Mouse (Mus musculus) urinary bladder, postnatal 10 days (tissue): Measurements from ENCODE around the gene Map3k10.
"Not testable (repeated sequence)": the region's sequence is repeated elsewhere in the genome, so short reads cannot be mapped to it uniquely, and the experiment has no call there.

Experiments used
- DNase-seq: peaks from one replicate; pipeline ENCODE4 v3.0.0; 2022; ENCODE audit warnings: low spot score

Gene Map3k10

DNA sequence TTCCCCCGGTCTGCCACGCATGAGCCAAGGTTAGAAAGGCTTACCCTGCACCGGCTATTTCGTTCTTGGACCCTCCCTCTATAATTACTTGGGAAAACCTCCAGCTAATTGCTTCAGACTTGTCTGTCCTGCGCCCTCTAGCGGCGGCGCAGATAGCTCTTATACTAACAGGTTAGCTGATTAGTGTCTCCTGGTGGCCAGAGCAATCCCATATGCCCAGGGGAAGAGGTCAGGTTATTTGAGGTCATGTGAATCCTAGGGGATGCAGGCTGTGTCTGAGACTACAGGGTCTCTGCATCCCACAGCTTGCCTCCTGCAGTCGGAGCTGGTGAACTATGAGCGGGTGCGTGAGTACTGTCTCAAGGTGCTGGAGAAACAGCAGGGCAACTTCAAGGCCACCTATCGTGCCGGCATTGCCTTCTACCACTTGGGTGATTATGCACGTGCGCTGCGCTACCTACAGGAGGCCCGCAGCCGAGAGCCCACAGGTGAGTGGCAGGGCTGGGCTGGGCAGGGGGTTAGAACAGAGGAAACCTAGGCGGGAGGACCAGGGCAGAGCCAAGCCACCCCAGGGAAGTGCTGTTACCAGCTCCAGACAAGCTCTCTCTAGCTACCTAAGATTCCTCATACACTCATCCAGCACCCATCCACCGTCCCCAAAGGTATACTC is 19.7 kb downstream of the Map3k10 start:
- DNase-seq = no peak

DNA sequence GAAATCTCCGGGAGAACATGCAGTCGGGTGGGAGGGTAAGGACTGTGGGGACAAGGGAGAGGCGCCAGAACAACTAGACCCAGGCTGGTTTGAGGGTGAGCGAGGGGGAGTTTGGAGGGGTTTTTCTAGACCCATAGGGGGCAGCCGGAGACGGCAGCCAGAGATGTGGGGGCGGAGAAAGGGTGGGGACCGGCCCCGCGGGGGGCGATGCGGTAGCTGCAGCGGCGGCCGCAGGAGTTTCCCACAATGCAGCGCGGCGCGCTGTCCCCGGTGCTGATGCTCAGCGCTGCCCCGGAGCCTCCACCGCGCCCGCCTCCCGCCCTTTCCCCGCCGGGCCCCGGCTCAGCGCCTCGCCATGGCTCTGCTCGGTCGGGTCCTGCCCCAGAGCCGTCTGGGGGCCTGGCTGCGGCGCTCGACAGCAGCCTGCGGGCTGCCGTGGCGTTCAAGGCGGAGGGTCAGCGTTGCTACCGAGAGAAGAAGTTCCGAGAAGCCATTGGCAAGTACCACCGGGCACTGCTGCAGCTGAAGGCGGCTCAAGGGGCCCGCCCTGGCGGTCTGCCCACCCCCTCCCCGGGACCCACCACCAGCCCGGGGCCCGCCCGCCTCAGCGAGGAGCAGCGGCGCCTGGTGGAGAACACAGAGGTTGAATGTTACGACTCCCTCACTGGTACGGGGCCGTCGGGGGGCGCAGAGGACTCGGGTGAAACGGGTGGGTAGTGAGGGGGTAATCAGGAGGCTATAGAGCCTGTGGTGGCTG is 20.5 kb downstream of the Map3k10 start, which contains the start of gene Ttc9b:
Gene Ttc9b (plus strand): TSS at position 235 of the 757 bp plus-strand sequence.
- DNase-seq = no peak

DNA sequence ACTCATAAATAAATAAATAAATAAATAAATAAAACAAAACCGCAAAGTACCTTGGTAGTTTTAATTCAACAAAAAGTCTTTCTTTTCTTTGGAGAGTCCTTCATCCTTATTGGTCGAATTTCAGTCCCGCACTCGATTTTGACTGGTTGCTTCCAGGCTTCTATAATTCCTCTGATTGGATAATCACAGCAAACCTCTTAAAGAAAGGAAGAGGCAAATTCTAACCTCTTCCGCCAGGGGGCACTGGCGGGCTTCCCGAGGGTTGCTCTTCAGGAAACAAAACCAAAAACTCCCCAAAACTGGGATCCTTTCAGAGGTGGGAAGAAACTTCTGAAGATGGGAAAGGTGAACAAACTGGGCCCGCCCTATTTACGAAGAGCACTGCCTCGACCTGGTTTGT is 23.4 kb downstream of the Map3k10 start:
- no peak for DNase-seq

DNA sequence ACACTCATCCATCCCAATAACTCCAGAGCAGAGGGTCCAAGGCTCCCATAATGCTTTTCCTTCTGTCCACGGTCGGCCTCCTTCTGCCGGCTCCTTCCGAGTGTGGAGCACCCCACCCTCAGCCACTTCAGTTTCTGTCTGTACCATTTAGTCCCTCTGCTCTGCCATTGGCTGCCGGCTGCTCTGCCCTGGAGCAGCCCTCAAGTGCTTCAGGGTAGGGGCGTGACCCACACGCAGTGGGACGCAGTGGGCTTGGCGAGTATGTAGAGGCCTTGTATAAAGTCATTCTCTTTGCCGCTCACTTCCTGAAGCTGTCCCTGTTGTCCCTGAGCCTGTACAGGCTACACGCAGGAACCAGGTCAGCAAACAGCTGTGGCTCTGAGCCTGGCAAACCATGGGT is 24.7 kb downstream of the Map3k10 start:
- DNase-seq = no peak

DNA sequence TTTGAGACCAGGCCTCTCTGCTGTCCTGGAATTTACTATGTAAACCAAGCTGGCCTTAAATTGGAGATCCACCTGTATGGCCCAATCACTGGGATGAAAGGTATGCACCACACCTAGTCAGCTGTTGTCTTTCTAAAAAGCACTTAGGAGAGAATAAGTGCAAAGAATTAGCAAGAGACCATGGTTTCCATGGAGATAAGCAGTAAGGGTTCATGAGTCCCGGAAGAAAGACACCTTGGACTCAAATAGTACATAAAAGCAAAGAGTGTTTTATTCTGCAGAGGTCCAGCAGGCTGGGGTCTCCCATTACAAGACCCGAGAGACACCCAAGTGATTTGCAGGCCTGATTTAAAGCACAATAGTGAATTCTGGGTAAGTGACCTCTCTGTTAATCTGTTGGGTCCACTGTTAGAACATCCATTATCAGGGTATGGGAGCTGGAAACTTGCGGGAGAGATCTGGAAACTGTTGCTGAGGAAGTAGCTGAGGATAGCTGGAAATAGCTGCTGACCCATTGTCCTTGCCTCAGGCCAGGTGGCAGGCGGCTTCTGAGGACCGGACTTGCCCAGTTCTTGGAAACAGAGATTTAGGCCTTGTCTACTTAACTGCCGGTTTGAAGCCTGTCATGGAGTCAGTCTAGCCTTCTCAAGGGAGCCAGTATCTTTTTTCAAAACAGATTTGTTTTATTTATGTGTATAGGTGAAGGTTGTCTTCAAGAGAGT is 27.0 kb downstream of the Map3k10 start:
- no peak for DNase-seq

DNA sequence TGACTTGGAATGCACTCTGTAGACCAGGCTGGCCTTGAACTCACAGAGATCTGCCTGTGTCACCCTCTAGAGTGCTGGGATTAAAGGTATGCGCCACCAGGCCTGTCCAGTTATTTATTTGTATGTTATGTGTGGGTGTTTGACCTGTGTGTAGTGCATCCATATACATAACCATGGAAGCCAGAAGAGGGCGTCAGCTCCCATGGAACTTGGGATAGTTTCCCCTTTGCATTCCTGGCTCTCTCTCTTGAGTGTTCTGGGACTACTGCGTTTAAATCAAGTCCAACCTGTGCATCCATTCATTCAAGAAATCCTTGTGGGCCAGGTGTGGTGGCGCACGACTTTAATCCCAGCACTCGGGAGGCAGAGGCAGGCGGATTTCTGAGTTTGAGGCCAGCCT is 27.9 kb downstream of the Map3k10 start:
- DNase-seq = no peak

DNA sequence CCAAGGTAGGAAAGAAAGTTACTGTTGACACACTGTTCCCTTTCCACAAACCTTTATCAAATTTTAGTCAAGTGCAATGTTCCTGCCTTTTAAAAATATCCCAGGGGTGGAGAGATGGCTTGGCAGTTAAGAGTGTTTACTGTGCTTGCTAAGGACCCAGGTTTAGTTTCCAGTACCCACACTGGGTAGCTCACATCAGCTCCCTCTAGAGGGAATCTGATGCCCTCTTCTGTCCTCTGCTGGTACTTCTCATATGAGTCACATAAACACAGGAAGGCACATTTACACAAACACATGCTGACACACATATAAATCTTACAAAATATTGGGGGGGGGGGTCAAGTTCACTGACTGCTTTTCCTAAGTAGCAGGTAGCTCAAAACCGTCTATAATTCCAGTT is 29.9 kb downstream of the Map3k10 start:
- DNase-seq = no peak

DNA sequence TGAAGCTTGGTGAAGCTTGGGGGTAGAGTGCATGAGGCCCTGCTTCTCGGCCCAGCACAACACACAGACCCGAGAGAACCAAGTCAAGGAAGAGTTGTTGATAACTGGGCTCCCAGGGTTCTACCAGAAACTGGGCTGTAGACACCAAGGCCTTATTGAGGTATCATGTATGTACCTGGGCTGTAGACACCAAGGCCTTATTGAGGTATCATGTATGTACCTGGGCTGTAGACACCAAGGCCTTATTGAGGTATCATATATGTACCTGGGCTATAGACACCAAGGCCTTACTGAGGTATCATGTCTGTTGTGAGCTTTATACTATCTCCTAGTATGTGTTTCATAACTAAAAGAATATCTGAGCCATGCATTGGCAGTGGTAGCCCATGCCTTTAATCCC is 39.3 kb downstream of the Map3k10 start:
- DNase-seq = not testable (repeated sequence)

DNA sequence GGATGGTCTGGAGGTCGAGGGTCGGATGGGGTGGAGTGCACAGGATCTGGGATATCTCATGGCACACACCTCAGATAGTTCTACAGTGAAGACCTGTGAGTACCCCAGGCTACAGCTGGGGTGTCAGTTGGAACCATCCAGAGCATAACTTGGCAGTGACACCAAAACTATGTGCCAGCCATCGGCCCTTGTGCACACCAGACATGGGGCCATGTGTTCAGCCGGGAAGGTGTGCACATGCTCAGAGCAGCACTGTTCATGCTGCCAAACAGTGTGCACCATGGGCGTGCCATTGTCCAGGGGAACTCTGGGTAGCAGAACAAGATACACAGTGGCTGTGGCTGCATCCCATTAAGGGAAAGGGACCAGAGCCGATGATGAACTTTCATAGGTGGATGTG is 39.7 kb downstream of the Map3k10 start:
- no peak for DNase-seq

DNA sequence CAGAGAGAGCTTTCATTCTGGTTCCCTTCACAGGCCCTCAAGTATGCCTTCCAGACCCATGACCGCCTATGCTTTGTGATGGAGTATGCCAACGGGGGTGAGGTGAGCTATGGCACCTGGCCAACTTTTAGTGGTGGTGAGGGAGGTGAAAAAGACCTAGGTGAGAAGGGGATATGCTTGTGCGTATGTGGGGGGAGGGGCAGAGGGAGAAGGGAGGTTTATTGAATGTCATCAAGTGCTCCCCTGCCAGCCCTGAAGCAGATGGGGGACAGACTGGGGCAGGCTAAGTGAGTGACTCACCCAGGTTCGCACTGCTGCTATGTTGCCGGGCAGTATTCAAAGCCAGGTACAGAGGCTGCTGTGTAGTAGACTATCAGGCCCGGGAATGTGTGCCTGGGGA is 41.2 kb downstream of the Map3k10 start:
- no peak for DNase-seq

DNA sequence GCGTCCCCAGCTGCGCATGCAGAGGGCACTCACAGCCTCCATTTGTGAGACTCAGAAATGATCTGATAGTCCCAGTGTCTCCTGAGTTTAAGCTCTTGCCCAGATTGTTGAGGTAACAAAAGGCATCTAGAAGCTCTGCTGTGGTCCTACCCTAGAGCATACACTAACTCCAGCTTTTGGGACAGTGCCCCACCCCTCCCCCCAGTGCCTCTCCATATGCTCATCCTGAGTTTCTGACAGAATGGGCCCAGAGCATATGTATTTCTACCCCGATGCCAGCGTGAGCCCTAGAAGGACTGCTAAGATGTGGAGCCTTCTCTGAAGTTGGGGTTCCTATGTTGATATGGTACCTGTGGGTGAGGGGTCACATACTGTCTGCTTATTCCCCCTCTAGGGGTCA is 43.0 kb downstream of the Map3k10 start:
- no peak for DNase-seq

DNA sequence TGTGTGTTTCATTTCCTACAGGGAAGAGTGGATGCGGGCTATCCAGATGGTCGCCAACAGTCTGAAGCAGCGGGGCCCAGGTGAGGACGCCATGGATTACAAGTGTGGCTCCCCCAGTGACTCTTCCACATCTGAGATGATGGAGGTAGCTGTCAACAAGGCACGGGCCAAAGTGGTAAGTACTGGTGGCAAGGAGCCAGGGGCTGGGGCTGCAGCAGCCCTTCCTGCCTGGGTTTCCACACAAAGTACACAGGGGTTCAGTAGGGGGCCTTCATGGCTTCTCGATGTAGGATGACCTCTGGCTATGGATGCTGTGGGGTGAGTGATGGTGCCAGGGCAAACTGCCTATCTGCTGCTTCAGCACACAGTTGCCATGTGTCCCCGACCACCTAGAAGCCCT is 45.6 kb downstream of the Map3k10 start:
- not testable (repeated sequence) for DNase-seq

DNA sequence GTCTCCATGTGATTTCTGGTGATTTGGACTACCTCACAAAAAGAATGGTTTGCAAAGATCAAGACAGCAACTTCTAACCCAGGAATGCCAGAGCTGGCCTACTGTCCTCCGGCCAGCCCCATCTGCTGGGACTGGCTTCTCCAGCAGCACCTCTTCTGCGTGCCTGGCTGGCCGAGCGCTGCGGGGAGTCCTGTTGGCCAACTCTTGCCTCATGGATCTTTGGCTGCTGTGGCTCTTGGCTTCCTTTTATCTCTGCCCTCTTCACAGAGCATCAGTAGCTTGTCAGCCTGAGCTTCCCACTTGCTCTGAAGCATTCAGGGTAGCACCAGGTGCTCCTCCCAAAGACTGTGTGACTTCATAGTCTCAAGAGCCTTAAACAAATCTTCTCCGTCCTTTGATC is 46.2 kb downstream of the Map3k10 start:
- DNase-seq = no peak

DNA sequence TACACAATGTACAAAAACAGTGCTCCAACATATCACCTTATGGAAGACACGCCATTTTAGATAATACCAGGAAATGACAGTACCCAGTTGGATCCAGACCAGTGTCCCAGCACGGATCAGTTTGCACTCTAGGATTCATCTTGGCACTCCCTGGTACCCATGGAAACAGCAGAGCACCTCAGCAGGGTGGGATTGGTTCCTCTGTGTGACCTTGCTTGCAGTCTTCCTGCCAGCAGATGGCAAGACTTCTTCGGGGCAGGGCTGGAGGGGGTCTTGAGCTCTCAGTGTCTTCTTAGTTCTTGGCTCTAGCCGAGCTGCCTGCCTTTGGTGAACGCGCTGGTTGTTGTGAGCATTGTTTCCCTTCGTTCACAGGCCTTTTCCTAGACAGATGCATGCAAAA is 46.7 kb downstream of the Map3k10 start:
- DNase-seq = no peak

DNA sequence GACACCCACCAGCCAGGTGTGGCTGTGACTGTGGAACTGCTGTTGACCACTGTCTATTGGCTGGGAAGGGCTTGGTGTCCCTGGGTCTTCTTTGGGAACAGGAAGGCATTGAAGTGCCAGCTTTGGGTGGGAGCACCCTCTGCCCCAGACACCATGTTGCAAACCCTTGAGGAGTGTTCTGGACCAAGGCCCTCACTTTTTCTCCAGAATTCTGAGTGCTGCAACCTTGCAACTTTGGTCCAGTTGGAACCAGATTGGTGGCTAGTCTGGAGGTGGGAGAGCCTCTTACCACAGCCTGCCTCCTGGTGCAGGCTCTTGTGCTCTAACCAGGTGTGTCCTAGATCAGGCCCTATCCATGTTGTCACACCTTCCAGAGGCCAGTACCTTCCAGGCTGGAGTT is 49.4 kb downstream of the Map3k10 start:
- no peak for DNase-seq

DNA sequence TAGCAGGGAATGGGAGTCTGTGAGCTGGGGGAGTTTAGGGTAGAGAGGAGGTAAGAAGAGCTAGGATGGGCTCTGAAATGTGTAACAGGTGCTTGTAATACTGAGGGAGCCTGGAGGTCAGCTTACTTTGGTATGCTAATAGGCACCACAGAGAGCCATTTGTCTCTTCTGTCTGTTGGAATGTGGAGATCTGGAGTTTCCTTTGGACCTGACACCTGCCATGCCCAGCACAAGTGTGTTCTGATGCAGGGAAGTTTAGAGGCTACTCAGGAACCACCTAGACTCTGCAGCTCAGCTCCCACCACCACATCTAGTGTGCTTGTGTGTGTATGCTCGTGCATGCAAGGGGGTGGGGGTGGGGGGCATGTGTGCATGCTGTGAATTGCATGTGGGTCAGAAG is 52.2 kb downstream of the Map3k10 start:
- DNase-seq = no peak

DNA sequence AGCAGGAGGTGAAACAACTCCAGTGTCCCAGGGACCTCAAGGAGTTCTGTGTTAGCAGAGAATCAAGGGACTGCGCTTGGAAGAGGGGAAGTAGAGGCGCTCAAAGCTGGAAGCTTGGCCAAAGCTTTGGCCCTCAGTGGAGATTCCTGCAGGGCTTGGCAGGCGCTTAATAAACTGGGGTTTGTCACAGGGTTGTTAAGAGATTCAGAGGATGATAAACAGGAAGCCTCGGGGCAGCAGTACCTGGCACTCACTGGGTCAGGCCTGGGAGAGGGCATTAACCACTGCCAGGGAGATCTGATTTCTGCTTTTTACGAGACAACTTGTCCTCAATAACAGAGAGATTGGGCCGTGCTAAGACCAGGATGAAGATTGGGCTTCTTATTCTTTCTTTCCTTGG is 53.4 kb downstream of the Map3k10 start:
- no peak for DNase-seq

DNA sequence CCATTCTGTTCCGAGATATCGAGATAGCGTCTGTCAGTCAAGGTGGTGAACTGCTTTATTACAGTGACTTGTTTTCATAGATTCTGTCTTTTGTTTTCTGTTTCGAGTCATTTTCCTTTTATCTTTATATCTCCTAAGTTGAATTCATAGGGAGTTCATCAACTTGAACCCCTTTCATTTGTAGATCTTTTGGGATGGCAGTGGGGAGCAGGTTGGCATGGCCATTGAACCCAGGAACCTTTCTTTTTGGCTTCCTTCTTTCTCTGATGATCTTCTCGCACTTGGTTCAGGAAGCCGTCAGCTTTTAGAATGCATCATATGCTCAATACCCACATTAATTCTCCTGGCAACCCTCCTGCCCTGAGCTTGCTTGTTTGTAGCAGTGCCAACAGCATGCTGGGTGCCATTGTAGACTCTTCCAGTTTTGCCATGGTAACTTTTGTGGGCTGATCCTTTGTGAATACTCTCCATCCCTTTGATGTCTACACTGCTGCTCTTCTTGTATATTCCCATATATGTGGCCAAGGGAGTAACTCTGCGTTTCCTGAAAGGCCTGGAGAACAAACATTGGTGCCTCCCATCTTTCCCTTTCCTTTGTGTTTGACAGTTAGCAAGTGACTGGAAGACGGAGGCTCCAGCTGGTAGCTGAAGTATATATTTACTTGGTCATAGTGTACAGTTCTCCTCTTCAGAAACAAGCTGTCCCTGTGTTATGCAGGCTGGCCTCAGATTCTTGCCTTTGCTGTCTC is 60.5 kb downstream of the Map3k10 start:
- DNase-seq = no peak

DNA sequence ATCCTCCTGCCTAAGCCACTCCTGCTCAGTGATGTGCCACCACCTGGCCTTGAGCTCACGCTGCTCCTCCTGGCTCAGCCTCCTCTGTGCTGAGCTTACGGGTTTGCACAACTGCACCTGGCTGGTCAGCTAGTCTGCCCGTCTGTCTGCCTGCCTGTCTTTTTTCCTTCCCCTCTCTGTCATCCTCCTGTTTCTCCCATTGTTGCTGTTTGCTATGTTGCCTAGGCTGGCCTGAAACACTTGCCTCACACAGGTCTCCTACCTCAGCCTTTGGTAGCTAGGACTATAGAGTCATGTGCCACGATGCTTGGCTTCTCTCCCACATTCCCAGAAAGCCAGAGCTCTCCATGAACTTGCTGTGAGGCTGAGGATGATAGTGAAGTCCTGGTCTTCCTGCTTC is 61.5 kb downstream of the Map3k10 start:
- no peak for DNase-seq

DNA sequence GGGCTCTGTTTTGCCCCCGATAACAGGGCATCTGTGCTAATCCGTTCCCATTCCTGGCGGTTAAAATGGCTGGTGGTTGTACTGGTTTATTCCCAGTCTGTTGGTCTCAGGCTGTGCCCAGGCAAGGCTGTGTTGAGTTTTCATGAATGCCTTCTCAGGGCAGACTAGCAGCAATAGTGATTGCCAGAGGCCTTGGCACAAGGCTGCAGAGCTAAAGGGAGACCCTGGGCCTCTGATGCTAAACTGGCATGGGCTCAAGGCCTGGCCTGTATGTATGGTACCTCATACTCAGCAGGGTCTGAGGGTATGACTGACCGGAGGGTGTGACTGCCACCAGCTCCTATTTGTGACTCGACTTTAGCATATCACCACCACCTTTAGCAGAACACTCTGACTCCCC is 63.5 kb downstream of the Map3k10 start:
- no peak for DNase-seq

DNA sequence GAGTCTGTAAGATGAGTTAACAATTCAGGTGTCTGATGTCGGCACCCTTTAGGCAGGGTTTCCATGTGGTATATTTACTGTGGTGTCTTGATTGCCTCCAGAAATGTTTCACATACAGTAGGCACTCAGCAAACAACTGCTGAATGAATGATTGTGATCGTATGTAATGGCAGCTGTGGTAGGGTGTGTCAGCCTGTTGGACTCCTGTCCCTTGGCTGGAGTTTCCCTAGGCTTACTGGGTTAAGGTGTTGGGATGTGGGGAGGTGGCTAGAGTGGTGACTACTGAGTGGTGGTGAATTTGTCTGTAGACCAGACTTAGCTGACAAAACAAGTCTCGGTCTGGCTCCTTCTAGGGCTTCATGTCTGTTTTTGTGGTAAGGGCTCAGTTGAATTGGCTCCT is 64.0 kb downstream of the Map3k10 start:
- no peak for DNase-seq

DNA sequence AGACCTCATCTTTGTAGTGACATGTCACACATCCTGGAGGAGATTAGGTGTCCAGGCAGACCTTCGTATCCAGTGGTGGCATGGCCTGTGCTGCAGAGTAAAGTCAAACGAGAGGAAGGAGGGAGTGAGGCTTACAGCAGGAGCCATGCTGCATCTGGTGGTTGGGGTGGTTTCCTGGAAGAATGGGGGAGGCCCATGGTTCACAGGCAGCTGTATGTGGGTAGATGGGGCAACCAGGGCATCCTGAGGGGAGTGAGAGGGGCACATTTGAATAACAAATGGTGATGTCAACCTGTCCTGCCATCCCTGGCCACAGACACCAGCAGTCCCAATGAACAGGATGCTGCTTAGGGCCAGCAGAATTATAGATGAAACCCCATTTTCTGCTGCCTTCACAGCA is 64.7 kb downstream of the Map3k10 start:
- no peak for DNase-seq

DNA sequence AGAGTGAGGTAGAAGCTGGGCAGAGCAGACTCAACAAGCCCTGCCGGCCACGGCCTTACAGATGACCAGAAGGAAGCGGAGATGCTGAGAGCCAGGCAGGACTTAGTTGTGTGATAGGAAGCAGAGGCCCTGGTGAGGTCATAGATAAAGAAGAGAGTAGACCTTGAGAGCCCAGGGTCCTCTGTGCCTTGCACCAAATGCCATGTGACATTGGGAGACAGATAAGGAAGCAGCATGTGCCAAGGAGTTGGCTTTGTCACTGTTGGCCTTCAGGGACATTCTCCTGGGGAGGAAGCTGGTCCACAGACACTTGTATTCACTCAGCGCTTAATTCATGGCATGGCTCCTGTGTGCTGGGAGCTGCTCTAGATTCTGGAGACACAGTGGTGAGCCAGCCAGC is 65.1 kb downstream of the Map3k10 start:
- no peak for DNase-seq
